Mouse (Mus musculus): ENCODE data around the gene Mapkapk3. TPM values are rescaled to one million over a fixed set of nuclear protein-coding genes. Genes with fewer than 3 reads are reported as not detected.

The Mapkapk3 gene
- polyA plus RNA-seq (2014; fragmentation: Illumina TruSeq; extraction: RNeasy Lipid Tissue Mini Kit (QIAGEN cat#74804); ENCODE audit: low read depth, low replicate concordance): 1.5 TPM

GRCm38 (mm10) chr9:107289211-107290076 lies at the start of gene Mapkapk3:
Mapkapk3 (minus strand) TSS chr9:107289877.

GRCm38 (mm10) chr9:107338172-107338883 lies 48.7 kb upstream of the Mapkapk3 start, which contains the start of gene Hemk1:
Hemk1 (minus strand) TSS chr9:107338350.

GRCm38 (mm10) chr9:107296016-107296040 lies 6.2 kb upstream of the Mapkapk3 start, which contains the start of gene Cish:
Cish (plus strand) TSS chr9:107296026.

GRCm38 (mm10) chr9:107231539-107232139 lies 58.0 kb downstream of the Mapkapk3 start, which contains the start of gene Dock3:
Dock3 (minus strand) TSS chr9:107231909.

Other genes starting within 250 kb of the Mapkapk3 start
- 21.1 TPM for gene Dock3, start 58.0 kb downstream of the Mapkapk3 start, polyA plus RNA-seq (2014; fragmentation: Illumina TruSeq; extraction: RNeasy Lipid Tissue Mini Kit (QIAGEN cat#74804); ENCODE audit: low read depth, low replicate concordance)
- 0.15 TPM for gene Cish, start 6.1 kb upstream of the Mapkapk3 start, polyA plus RNA-seq (2014; fragmentation: Illumina TruSeq; extraction: RNeasy Lipid Tissue Mini Kit (QIAGEN cat#74804); ENCODE audit: low read depth, low replicate concordance)
- 5.6 TPM for gene Hemk1, start 48.5 kb upstream of the Mapkapk3 start, polyA plus RNA-seq (2014; fragmentation: Illumina TruSeq; extraction: RNeasy Lipid Tissue Mini Kit (QIAGEN cat#74804); ENCODE audit: low read depth, low replicate concordance)
- gene 6430571L13Rik, start 50.7 kb upstream of the Mapkapk3 start, polyA plus RNA-seq (2014; fragmentation: Illumina TruSeq; extraction: RNeasy Lipid Tissue Mini Kit (QIAGEN cat#74804); ENCODE audit: low read depth, low replicate concordance): 0.15 TPM
- gene Cacna2d2, start 109.7 kb upstream of the Mapkapk3 start, polyA plus RNA-seq (2014; fragmentation: Illumina TruSeq; extraction: RNeasy Lipid Tissue Mini Kit (QIAGEN cat#74804); ENCODE audit: low read depth, low replicate concordance): 0.48 TPM
- gene Tmem115, start 244.1 kb upstream of the Mapkapk3 start, polyA plus RNA-seq (2014; fragmentation: Illumina TruSeq; extraction: RNeasy Lipid Tissue Mini Kit (QIAGEN cat#74804); ENCODE audit: low read depth, low replicate concordance): 0.27 TPM